Mouse (Mus musculus): ENCODE measurements around the gene Glyctk.
"Not testable (repeated sequence)": the region's sequence is repeated elsewhere in the genome, so short reads cannot be mapped to it uniquely, and the experiment has no call there.

Glyctk gene

DNA sequence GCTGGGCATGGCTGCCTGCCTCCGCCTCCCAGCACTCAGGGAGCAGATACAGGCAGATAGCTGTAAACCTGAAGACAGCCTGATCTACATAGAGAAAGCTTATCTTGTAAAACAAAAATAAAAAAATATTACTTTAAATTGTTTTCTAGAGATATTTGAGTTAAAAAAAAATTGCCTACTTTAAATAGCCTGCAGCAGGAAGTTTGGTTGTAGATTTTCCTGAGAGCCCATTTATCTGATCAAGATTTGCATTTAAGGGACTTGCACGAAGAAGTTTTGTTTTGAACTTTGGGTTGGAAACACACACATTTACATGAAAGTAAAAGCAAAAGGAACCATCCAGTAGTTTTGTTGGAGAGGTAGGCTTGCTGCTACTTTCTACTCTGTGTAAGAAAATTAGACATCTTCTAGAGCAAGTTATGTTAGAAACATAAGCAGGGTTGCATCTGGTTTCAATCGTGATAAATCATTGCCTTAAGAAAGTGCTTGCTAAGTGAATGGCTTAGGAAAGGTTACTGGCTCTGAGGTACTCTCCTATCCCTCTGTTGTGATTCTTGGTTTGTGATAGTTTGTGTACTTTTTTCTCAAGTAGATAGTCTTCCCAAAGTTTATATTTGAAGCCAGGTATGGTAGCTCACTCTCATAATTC lies 17.7 kb upstream of the Glyctk start:
- DNase-seq: no peak

DNA sequence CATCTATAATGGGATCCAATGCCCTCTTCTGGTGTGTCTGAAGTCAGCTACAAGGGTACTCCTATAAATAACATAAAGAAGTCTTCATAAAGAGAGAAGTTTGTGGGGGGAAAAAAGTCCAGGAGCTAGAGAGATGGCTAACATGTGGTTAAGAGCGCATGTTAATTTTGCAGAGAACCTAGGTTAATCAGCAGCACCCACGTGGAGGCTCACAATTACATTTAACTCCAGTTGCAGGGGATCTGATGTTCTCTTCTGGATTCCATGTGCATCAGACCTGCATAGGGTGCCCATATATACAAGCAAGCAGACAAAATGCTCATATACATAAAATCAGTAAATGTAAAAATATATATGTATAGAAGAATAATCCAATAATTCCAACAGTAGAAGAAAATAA lies 15.4 kb upstream of the Glyctk start:
- no peak for DNase-seq

DNA sequence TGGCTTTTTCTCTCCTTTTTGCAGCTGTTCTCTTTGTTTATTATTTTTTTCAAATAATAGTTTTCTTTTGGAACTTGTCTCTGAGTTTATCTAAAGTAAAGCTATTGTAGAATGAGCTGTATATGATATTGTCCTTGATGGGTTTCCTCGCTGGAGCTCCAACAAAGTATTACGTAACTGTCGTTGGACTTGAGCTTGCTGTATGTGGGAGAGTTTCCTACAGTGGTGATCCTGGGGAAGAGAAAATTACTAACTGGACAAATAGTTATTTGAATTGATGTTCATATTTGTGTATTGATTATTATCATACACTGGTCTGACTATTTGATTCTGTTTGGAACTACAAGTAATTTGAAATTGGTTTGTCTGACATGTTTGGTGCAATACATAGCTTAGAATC lies 14.6 kb upstream of the Glyctk start:
- DNase-seq: no peak

DNA sequence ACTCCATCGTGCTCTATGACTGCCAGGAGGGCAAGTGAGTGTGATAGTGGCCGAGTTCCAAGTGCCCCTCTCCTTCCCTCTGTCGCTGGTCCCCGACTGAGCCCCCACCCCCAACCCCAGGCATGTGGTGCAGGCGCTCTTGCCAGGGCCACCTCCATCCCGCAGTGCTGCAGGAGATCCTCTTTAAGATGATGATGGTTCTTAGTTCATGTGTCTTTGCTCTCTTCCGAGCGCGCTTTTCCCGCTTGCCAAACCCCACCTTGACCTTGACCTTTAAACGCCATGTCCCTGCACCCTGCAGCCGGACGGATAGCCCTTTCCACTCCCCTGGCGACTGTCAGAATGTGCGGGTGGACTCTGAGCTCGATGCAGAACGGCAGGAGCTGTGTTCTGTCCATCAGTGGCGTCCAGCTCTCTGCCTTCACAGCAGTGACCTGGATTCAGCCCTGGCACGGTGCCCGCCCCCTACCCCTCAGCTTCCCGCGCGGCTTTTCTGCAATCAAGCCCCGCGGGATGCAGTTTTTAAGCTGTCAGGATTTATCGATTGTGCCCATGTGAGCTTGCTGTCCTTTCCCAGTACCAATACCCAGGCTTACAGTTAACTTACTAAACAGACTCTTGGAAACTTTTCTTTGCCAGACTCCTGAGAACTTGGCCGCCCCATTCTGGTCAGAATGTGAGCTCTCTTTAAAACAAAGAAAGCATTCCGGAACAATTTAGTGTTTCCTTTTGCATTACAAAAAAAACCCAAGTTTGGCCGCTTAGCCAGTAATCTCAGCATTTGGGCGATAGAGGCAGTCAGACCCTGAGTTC lies 13.6 kb upstream of the Glyctk start:
- peak; percentile 91 for DNase-seq

DNA sequence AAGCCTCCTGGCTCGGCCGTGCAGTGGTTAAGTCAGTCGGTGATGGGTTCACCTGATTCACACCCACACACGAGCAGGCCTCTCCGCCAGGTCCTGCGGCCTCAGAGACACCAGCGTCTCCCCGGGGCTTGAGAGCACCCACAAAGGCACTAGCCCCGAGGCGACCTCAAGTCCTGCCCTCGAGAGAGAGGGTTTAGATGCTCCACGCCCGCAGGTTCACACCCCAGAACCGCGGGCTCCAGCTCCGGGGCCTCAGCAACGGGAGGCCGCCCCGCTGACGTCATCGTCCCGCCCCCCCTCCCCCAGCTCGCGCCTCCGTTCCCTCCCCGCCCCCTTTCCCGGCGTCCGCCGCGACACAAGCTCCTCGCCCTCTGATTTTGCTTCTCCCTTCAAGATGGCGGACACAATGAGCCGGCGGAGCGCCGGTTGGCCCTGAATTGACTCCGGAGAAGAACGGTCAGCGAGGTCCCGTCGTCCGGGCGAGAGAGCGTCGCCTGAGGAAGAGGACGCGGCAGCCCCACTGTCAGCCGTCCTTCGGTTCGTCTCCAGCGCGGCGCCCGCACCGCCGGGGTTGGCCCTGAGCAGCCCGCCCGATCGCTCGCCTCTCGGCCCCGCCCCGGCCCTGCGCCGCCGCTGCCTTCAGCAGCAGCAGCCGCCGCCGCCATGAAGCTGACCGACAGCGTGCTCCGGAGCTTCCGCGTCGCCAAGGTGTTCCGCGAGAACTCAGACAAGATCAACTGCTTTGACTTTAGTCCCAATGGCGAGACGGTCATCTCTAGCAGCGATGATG lies 12.8 kb upstream of the Glyctk start, which contains the start of gene Wdr82:
Wdr82 (plus strand) TSS at position 373 of the 790 bp plus-strand sequence.
- peak; percentile 95 for DNase-seq

DNA sequence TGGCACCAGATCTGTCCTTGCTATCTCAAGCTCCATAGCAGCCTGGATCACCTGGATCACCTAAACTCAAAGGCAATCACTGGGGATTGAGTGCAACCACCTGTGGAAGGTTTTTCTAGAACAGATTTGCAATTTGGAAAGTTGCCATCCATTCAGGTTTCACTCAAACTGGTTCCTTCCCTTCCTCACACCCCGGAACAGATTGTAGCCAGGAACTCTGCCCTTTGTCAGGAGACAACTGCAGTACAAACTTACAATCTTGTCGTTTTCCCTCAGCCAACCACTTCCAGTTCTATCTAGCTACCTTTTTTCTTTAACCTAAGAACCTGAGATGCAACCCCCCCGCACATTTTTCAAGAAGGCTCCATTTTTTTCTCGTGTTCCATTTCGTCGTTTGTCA lies 12.0 kb upstream of the Glyctk start:
- DNase-seq: no peak

DNA sequence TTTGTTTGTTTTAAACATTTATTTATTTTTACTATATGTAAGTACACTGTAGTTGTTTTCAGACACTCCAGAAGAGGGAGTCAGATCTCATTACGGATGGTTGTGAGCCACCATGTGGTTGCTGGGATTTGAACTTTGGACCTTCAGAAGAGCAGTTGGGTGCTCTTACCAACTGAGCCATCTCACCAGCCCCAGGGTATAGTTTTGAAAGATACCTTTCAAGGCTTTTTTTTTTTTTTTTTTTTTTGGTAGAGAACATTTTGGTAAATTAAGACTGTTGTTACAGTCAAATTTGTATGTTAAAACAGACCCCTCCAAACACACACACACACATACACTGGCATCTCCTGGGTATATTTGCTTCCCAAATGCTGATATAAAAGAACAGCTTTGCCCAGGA lies 11.1 kb upstream of the Glyctk start:
- DNase-seq: not testable (repeated sequence)

DNA sequence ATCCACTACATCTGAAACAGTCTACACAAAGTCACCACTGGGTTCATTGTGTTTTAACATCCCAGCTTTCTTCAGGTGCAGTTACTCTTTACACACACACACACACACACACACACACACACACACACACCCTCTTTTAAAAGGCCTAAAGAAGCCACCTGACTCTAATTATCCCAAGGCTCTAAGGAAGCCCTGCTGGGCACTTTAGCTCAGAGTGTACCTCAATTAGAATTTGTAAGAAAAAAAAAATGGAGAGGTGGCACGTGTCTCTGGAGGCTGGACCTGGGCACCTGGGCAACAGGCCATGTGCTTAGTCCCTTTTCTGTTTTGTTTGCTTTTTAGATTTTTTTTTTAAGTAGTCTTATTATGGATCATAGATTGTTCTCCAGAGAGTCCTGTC lies 9.8 kb upstream of the Glyctk start:
- DNase-seq: no peak

DNA sequence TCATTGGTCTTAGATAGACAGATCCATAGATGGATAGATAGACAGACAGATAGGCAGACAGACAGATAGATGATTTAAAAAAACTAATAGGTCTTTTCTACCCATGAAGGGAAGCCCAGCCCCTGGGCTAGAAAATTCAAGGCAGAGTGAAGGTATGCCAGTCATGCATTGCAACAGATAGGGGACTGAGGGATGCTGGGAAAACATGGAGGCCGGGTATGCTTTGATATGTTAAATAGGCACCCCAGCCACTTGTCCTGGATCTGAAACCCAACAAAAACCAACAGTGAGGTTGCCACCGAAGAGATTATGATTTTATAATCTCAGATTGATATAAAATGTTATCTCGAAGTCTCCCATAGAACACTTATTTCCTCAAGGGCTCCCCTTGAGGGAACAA lies 9.3 kb upstream of the Glyctk start:
- no peak for DNase-seq

DNA sequence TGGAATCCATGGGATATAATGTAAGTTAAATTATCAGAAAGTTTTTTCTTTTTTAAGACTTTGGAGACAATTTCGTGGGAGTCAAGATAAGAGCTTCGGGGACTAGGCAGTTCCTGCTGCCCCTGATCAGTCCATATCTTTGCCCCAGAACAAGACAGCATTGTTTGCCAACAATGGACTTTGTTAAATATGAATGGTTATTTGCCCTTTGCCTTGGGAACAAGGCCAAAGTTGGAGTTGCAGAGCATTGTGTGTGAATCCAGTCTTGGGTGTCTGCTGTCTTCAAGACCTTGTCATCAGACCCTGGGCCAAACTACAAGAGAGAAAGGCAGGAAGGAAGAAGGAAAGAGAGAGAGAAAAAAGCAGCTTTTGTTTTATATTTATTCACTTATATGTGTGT lies 8.8 kb upstream of the Glyctk start:
- no peak for DNase-seq

DNA sequence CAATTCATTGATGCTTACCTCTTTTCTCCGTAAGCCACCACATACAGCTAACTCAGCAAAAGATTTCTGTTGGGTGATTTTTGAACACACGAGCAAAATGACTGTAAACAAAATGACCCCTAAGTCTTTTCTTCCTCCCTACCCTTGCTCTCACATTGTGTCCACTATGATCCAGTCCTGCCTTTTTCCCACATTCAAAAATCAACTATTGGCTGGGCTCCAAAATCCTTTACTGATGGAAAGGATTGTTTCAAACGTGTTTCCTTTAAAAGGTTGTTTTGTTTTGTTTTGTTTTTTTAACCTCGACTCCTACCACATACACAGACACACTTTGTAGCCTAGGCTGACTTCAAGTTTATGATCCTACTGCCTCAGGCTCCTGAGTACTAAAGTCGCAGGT lies 2.5 kb upstream of the Glyctk start:
- DNase-seq: no peak

DNA sequence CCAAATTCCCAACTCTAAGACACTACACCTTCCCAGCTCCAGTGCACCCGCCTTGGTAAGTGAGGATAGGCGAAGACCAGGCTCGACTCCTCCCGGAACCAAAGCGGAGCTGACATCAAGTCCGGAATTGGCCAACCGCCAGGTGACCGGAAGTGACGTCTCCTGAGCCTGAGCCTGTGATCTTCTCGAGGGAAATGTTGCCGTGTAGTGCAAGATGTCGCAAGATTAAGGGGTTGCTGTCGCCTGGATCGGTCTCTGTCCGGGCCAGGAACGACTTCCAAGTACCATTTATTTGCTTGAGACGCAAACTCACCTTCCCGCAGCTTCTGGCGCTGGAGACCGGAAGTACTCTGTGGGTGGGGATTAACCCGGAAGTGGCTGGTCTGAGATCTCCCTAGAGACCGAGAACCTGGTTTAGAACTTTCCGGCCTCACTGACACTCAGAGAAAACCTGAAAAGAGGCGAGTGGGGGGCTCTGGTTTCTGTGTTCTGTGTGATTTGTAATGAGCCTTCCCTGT lies 1.9 kb upstream of the Glyctk start:
- peak; percentile 99 for DNase-seq

DNA sequence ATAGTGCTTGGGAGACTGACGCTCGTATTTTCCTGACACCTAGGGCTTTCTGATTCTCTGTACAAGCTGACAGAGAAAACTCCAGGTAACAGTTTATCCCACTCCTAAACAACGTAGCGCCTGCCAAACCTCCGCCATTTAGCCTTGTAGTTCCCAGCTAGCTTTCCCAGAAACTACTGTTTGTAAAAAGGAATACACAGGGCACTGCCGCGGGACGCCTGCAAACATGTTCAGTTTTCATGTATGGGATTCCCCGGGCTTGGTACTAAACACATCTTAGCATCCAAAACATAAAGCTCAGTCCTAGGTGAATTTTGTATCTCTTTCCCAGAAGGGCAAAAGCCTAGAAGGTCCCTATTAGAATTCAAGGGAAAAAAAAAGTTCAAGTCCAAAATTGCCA lies 1.3 kb upstream of the Glyctk start:
- DNase-seq: no peak

DNA sequence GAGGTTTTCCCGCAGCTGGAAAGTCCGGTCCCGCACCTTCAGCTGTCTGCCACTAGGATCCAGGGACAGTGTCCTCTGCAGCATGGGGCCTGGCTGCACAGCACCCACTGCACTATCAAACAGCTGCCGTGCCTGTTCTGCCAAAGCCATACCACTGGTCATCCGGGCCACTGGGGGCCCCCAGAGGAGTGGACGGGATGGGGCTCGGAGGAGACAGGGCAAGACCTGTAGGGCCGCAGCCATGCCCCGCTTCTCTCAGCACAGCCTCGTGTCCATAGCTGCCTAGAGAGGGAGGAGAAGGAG lies 364 bp downstream of the Glyctk start:
- peak; percentile 48 for DNase-seq

DNA sequence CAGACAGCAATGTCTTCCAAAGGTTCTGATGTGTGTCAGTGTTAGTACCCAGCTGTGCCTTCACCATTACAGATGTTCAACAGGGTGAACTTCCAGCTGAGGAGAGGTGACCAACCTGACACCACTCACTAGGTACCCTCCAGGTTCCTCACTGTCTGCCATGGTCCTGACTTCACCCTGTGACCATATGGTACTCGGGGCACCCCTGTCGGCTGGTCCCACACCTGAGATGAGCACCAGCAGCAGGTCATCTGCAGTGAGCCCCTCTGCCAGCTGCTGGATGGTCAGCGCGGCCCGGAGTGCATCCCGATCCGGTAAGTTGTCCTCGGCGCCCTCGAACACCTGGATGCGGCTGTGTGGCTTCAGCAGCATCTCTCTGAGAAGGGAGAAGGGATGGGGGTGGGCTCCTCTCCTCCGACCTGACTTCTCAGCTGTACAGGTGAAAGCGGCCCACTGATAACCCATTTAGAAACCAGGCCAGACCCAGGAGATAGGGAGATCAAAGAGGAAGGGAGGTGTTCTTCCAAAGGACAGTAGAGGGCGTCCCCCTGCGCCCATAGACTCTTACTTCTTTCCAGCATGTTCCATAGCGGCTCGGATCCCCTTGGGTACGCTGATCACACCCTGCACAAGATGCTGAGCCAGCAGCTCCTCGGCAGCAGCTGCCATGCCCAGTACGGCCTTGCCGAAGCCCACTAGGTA lies 866 bp downstream of the Glyctk start:
- no peak for DNase-seq

DNA sequence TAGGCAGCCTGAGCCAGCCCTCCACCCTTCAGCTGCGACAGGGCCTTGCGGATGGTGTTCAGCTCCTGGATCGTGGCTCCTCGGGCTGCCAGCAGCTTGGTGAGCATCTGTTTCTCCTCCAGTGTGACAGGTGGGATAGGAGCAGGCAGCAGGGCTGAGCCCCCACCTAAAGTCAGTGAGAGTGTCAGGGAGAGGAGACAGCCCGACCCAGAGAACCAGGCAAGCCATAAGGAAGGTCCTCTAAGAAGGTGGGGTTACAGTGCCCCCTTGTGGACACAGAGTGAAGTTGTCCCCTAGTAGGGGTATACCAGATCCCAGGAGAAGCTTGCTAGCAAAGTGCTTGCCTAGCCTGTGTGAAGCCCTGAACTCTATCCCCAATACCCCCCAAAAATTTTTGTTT lies 1.5 kb downstream of the Glyctk start:
- peak; percentile 76 for DNase-seq

DNA sequence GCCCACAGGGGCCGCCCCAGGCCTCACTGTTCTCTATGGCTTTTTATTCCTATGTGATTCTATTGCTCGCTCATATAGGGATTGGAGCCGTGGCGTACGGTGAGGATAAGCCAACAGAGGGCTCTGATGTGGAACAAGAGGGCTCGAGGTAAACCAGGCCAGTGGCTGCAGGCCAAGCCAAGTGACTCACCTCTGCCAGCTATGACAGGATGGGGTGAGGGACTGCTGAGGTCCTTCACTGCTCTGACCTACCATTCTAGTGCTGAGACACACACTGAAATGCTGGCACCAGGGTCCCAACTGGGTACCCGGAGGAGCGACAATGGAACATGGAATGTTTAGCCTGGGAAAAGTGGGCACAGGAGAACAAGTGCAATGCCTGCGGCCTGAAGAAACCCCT lies 3.8 kb downstream of the Glyctk start:
- peak; percentile 39 for DNase-seq

DNA sequence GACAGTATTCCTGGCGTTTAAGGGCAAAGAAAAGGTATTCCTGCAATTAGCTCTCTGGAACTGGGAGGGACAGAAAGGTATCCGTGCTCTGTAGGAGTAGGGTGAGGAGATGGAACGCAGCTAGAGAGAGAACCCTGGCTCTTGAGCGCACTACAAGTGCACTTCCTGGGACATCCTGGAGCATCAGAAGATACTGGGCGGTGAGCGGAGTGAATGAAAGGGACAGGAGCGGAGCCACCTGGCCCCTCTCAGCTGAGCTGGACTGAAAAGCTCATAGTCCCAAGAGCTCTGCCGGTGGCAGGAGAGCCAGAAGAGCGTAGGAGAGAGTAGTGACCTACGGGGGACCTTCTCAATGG lies 8.6 kb downstream of the Glyctk start:
- DNase-seq: no peak

DNA sequence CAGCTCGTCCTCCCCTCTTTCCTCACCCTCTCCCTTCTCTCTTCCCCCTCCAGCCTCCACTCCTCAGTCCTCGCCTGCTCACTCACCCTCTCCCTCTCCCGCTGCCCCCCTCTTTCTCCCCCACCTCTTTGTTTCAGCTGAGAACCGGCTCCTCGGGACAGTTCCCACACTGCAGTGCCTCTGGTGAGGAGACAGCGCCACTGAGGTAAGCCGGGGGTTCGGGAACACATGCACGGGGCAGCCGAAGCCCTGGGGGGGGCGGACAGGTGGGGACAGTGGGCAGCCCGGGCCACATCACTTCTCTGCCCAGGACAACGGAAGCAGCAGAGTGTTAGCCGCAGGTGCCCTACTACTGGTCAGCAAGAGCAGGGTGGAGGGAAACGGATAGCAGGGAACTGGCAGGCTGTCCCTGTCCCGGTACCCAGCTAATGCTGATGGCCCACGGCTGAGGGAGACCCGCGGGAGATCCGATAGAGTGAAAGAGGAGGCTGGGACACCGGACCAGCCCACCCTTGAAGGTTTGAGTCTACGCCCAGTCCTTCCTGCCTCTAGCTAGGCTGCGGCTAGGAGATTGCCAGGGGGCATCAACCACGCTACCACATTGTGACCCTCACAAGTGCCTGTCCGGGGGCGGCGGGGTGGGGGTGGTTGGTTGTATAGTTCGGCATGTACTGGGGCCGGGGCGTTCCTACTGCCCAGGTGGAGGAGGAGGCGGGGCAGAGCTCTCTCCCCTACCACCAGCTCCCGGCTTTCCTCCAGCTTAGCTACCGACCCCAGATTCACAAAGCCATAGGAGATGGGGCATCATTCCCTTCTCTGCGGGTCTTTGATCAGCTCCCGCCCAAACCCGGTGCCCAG lies 9.2 kb downstream of the Glyctk start:
- DNase-seq: no peak

DNA sequence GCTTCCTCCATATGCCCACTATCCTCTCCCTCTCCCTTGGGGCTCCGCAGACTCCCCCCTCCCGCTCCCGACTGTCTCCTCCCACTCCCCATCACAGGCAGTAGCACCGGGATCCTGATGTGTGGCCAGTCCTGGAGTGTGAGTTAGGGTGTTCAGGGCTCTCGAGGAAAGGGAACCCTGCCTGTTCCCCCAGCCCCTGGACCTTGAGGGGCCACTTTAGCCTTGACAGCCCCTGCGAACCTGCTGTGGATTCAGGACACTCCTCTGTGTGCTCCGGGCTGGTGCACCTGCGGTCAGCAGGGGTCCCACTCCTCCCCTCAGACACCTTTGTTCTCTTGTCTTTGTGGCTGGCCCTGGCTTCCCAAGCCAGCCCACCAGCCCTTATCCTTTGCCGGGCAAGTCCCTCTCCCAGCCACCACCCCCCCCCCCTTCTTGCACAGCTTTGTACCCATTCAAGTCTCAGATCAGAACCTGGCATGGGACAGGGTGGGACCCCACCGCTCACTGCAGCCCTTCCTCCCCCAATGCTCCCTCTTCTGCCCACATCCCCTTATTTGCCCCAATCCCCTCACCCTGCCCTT lies 10.0 kb downstream of the Glyctk start:
- DNase-seq: no peak

DNA sequence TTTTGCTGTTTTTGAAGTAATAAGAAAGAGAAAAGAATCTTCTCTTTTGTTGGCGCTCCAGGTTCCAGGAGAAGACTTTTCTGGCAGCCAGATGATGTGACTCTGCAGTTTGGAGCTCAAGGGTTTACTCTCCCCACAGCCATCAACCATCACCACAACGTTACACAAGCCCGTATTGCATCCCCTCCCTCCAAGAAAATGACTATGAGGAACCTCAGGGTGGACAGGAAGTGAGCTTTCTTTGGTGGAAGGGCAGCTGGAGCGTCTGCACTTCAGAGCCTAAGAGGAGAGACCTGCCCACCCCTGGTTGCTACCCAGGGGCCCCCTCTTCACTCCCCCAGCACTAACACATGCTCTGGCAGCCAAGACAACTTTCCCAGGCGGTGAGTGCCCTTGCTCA lies 10.7 kb downstream of the Glyctk start:
- no peak for DNase-seq

DNA sequence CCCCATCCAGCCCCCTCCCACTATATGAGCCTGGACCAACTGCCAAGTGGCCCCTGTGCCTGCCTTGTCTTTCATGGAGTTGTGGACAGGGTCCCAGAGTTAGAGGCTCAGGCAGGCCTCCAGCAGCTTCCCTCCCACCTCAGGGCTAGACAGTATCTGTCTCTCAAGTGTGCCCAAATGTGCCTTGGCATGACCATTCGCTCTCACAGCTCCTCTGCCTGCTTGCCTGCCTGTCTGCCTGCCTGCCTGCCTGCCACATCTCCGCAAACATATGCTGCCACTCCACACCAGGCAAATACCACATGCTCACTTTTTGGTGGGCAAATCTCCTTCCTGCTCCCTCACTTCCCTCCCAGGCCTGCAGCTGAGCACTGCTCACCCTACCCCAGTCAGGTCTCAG lies 12.4 kb downstream of the Glyctk start:
- DNase-seq: no peak

Data from kidney, postnatal 10 days (tissue).